12 mouse cellular contexts compared by ENCODE assay signal in genomic region chr4:87985281-87985680, GRCm38 (mm10). TPM values are rescaled to one million over a fixed set of nuclear protein-coding genes. Genes with fewer than 3 reads are reported as not detected.
A peak's percentile ranks its signal among the peaks of the same experiment; 100 is the strongest.
DNase-seq lines count a peak whose midpoint lies in the region; ATAC-seq and TF ChIP-seq lines count a peak whose summit lies in the region.
"Had no signal": no experiment of that assay in that cellular context is flagged by ENCODE, and none has a peak within 500 bp of the region (broad histone marks: within the 10 kb centered on the region; RNA-seq: fewer than 3 reads in every experiment).

No protein-coding gene starts in this region.

- H3K9ac ChIP-seq in kidney, embryonic 16.5 days (replicated peaks; ENCODE audit: low read length): no peak overlapping the region
- H3K9ac ChIP-seq: hindbrain, embryonic 13.5 days; liver, embryonic 12.5 days had no signal

- peak overlapping the region; percentile 13; the same call in 1 of the 2 replicates for H3K27ac ChIP-seq in kidney, embryonic 16.5 days (ENCODE audit: low read length)
- H3K27ac ChIP-seq: liver, embryonic 12.5 days had no signal

- H3K27me3 ChIP-seq in kidney, embryonic 16.5 days (ENCODE audit: insufficient read depth, low read length): no peaks in the 10 kb centered on the region
- no peaks in the 10 kb centered on the region for H3K27me3 ChIP-seq in myocyte (ENCODE audit: control insufficient read depth, insufficient read depth, insufficient read length)
- H3K27me3 ChIP-seq: hindbrain, embryonic 13.5 days; liver, embryonic 12.5 days had no signal

- H3K36me3 ChIP-seq in kidney, embryonic 16.5 days (ENCODE audit: insufficient read depth, low read length): no peaks in the 10 kb centered on the region
- no peaks in the 10 kb centered on the region for H3K36me3 ChIP-seq in myocyte (ENCODE audit: control insufficient read depth, insufficient read depth)
- H3K36me3 ChIP-seq: hindbrain, embryonic 13.5 days; liver, embryonic 12.5 days had no signal

- no peaks in the 10 kb centered on the region for H3K9me3 ChIP-seq in kidney, embryonic 16.5 days (ENCODE audit: low read length)
- H3K9me3 ChIP-seq: hindbrain, embryonic 13.5 days; liver, embryonic 12.5 days had no signal

- TF ChIP-seq POLR2A in myocyte (IDR thresholded peaks at IDR 0.05; ENCODE audit: insufficient read length, low read depth): no peak

- ATAC-seq in kidney, embryonic 16.5 days (ENCODE audit: low FRiP score, low TSS enrichment): no peak
- ATAC-seq: liver, embryonic 12.5 days had no signal

- WGBS in kidney, embryonic 16.5 days: 68% methylated on average over 4 of the region's 4 CpGs

- peak; percentile 11 for DNase-seq in adrenal gland, postnatal 14 days
- no peak for DNase-seq in adrenal gland, postnatal 25 days
- no peak for DNase-seq in kidney, adult 9 months
- DNase-seq in Muller cell, postnatal 12 days (ENCODE audit: inconsistent ontology term): peak; percentile 79
- DNase-seq in gastrocnemius, postnatal 4 days (ENCODE audit: low spot score in 2 of 2): no peak
- no peak for DNase-seq in layer of hippocampus, adult 9-10 months (ENCODE audit: low spot score)
- DNase-seq: cerebellum, adult 11-12 months had no signal

- H3K4me3 ChIP-seq in kidney, embryonic 16.5 days (ENCODE audit: low read length): no peak overlapping the region
- H3K4me3 ChIP-seq in myocyte: no peak overlapping the region
- H3K4me3 ChIP-seq: hindbrain, embryonic 13.5 days; liver, embryonic 12.5 days had no signal

- peaks cover 5% of the 10 kb centered on the region for H3K79me2 ChIP-seq in myocyte (ENCODE audit: control insufficient read depth, insufficient read depth)

- no peak overlapping the region for H3ac ChIP-seq in myocyte (ENCODE audit: control insufficient read depth, insufficient read length)

- H3K4me1 ChIP-seq in kidney, embryonic 16.5 days (ENCODE audit: insufficient read depth, low read length): peaks cover 27% of the 10 kb centered on the region

- H3K4me2 ChIP-seq in kidney, embryonic 16.5 days (replicated peaks; ENCODE audit: low read depth, low read length): no peak overlapping the region
- H3K4me2 ChIP-seq in myocyte (ENCODE audit: low read depth): peak overlapping the region; percentile 77
- H3K4me2 ChIP-seq: heart, embryonic 11.5 days; hindbrain, embryonic 13.5 days; liver, embryonic 12.5 days had no signal

TF ChIP-seq in myocyte, 11 proteins besides CTCF, POLR2A, EP300 and RAD21:
- TF ChIP-seq MYOG (IDR thresholded peaks at IDR 0.05; ENCODE audit: control insufficient read depth in 1 of 3, insufficient read depth in 1 of 3, insufficient read length in 2 of 3, low read depth in 2 of 3) (no peak), CEBPB (IDR thresholded peaks at IDR 0.05; ENCODE audit: insufficient read depth, poor library complexity, severe bottlenecking) (no peak), MAX (IDR thresholded peaks at IDR 0.05; ENCODE audit: low read depth) (no peak), USF1 (IDR thresholded peaks at IDR 0.05; ENCODE audit: low read depth) (no peak), REST (IDR thresholded peaks at IDR 0.05; ENCODE audit: insufficient read depth, insufficient read length) (no peak), E2F4 (IDR thresholded peaks at IDR 0.05; ENCODE audit: insufficient read depth) (no peak), POLR2AphosphoS2 (IDR thresholded peaks at IDR 0.05; ENCODE audit: insufficient read length, low read depth) (no peak), SRF (IDR thresholded peaks at IDR 0.05; ENCODE audit: control insufficient read depth, insufficient read length, low read depth) (no peak), TCF12 (IDR thresholded peaks at IDR 0.05; ENCODE audit: insufficient read depth, poor library complexity, severe bottlenecking) (no peak), TCF3 (IDR thresholded peaks at IDR 0.05; ENCODE audit: insufficient read length, low read depth) (no peak), MYOD1 (IDR thresholded peaks at IDR 0.05; ENCODE audit: control insufficient read depth in 1 of 3, insufficient read length in 2 of 3, low read depth in 2 of 3) (no peak)

RNA-seq across cellular contexts. Expression of gene Mllt3, which starts 47.9 kb away (rescaled TPM):
- 23.5 and 24.5 TPM in 2 replicates for total RNA-seq in adrenal gland, postnatal 14 days (2021)
- 18.5 and 23.7 TPM in 2 replicates for total RNA-seq in adrenal gland, postnatal 25 days (2021)
- polyA plus RNA-seq in kidney, embryonic 16.5 days (2015; fragmentation: Nextera tagmentation; extraction: Ambion mirVana): 27.5 and 34.8 TPM in 2 replicates
- 15.7 TPM for polyA plus RNA-seq in myocyte (2012; fragmentation: generic; extraction: Trizol)
- total RNA-seq in gastrocnemius, postnatal 4 days (2021): 100 to 1,000 TPM; 103 to 104 TPM

Comparison
In these comparisons a context has a peak if more than half of its experiments do, and no peak if none do; other contexts are left out.
1. DNase-seq: peak in adrenal gland, postnatal 14 days (single experiment) and Muller cell, postnatal 12 days (single experiment); none in adrenal gland, postnatal 25 days (single experiment), kidney, adult 9 months (single experiment), gastrocnemius, postnatal 4 days (0 of 2) and layer of hippocampus, adult 9-10 months (single experiment).